Mouse (Mus musculus): ENCODE data around the gene Raf1.
A peak's percentile ranks its signal among the peaks of the same experiment; 100 is the strongest.
"Not testable (repeated sequence)": the region's sequence is repeated elsewhere in the genome, so short reads cannot be mapped to it uniquely, and the experiment has no call there.

The Raf1 gene

DNA sequence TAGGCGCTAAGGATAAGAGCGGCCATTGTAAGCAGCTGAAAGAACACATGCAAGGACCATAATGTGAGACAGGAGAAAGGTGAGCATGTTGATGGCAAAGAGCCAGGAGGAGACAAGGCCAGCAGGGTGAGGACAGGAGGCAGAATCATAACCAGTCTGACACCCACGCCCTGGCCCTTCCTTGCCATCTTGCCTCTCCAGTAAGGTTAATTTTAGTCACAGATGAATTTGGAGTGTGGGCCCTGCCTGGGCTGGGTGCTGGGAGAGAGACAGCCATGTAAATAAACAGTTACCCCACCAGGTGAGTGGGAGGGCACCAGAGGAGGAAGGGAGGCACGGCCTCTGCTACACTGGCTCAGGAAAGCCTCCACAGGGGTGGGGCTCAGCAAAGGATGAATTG lies 4.6 kb upstream of the Raf1 start:
- DNase-seq, result no peak

DNA sequence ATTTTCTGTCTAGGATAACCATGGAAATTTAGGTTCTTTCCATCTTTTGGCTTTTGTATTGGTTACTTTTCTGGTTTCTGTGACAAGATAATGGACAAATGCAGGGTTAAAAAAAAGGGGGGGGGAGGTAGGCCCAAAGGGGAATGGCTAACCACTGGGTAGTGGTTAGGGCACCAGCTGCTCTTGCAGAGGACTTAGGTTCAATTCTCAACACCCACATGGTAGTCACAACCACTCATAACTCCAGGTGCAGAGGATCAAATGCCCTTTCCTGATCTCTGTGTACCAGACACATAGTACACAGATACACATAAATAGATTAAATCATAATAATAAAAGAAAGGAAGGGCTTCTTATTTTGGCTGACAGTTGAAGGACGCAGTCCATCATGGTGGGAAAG lies 1.6 kb upstream of the Raf1 start:
- no peak for DNase-seq

DNA sequence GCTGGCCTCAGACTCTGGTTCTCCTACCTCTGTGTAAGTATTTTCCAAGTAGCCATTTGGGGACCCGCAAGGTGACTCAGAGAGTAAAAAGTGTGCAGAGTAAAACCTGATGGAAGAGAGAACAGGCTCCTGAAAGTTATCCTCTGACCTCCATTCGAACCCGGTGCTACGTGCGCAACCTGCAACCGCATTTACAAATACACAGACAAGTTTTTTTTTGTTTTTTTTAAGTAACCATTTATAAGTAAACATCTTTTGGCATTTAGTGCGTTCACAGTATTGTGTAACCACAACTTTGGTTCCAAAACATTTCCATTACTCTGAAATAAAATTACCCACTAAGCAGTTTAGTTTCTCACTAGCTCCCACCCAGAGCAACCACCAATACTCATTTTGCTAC lies 1.0 kb upstream of the Raf1 start:
- DNase-seq, result no peak

DNA sequence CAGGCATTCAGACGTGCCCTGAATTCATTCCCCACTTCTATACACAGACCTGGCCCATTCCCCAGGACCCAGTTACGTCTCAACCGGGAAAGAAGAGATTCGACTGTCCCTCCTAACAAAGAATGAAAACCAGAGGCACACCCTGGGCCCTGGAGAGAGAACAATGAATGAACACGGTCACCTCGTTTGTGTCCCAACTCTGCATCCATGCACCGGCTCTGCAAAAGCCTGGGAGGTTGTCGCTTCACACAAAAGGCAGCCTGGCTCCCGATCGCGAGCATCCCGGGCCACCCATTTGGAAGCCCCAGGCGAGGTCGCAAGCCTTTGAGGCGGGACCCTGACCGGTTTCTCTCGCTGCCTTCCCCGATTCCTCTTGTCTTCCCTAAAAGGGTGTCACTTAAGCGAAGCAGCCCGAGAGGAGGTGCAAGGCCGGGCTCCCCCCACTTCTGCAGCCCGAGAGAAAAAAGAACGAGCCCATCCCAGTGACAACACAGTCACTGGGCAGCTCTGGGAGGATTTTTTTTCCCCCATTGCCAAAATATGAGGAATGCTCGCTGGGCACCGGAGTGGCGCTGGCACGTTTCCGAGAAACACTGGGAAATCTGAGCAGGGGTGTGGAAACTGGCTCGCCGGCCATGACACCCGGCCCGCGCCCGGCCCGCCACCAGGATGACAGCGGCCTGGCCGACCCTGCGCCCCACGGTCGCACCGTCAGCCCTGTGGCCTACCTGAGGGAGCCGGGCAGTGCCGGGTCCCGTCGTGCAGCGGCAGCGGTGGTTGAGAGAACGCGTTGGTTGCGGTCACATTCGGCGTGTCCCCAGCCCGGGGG lies 713 bp downstream of the Raf1 start:
- peak in 1 of 2 experiments; percentile 63 for DNase-seq

DNA sequence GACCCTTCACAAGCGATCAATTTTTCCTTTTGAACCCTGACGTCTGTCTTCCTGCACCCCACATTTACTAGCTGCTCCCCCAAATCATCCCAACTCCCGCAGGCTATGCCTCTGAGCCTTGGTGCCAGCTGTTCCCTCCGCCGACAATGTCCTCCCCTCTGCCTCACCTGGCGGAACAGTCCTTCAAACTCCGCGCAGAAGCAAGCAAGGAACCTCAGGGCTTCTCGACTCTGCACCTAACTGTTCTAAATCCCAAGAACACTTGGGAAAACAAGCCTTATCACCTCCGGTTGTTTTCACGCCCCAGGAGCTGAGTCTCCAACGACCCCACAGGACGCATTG lies 1.3 kb downstream of the Raf1 start:
- peak; percentile 40 to 45 for DNase-seq

DNA sequence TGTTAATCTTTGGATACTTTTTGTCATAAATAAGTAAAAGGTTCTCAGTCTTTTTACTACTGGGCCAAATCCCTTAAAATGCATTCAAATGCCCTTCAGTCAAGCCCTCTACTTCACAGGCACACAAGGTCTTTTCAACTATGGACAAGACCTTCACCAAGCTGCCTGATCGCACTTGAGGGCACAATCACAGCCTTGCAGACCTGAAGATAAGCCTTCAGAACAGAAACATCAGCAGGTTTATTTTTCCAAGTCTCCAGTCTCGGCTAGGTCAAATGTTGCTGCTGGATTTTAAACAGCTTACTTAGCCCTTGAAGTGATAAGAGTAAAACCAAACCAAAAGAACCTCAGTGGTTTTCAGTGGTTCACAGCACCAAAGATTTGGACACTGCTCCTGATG lies 2.1 kb downstream of the Raf1 start:
- DNase-seq, result no peak

DNA sequence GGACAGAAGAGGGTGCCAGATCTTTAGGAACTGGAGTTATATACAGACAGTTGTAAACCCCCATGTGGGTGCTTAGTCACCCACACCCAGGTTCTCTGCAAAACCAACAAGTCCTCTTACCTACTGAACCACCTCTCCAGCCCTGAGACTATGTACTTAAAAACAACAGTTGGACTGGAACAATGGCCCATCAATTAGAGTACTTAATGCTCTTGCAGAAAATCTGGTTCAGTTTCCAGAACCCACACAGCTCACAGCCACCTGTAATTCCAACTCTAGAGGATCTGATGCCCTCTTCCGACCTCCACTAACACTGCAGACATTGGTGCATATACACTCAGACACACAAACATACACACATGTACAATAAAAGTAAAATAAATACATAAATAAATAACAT lies 3.7 kb downstream of the Raf1 start:
- DNase-seq, result no peak

DNA sequence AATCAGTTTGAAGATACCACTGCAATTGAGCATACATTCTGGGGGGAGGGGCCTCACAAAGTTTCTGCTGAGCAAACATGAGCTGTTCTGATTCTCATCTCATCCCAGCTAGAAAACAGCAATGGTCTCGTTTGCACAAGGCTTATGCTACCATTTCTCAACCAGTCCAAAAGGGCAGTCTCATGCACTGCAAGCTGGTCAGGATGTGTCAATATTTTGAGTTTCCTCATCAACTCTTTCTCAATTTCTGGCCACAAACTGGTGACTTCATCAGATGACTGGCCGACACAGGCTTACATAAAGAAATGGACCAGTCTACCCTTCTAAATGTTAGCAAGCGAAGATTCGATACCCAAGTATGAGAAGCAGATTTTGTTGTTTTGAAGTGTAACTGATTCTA lies 9.8 kb downstream of the Raf1 start:
- no peak for DNase-seq

DNA sequence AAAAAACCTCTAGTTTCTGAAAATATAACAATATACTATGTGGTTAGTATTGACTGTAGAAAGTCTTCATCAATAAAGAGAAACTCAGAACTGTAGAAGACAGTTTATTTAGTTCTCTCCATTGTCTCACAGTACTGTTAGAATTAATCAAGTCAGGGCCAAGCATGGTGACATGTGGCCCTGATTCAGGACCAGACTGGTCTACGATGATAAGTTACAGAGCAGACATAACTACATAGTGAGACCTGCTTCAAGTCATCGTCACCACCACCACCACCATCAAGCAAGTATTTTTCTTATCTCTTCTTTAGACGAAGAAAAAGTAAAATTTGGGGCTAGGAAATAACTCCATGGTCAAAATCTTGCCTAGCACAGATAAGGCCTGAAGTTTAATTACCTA lies 12.2 kb downstream of the Raf1 start:
- DNase-seq, result no peak

DNA sequence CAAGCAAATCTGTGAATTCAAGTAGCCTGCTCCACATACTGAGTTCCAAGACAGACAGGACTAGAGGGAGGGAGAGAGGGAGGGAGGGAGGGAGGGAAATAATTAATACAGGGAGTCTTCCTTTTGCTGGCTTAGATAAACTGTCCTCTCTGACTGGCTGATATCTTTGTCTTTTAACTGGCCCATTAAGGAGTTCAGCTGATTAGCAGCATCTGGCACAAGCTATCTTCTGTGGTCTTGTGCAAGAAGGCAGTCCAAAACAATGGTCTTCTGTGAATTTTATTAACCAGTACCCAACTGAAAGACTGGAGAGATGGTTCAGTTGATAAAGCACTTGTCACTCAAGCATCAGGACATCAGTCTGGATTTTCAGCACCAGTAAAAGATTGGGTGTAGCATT lies 17.6 kb downstream of the Raf1 start:
- no peak for DNase-seq

DNA sequence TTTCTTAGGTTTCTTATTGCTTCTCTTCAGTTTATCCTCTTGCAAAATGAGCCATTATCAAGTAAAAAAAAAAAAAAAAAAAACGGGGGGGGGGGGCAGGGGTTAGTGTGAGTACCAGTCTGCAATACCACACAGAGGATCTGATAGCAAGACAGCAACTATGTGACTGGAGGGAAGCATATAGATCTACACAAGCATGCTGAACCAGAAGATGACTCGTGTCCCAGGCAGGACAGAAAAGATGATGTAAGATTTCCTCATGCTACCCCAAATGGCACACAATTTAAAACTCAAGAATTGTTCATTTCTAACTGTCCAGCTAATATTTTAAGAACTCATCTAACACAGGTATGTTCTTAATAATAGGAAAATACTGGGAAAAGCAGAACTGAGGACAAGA lies 22.5 kb downstream of the Raf1 start:
- no peak for DNase-seq

DNA sequence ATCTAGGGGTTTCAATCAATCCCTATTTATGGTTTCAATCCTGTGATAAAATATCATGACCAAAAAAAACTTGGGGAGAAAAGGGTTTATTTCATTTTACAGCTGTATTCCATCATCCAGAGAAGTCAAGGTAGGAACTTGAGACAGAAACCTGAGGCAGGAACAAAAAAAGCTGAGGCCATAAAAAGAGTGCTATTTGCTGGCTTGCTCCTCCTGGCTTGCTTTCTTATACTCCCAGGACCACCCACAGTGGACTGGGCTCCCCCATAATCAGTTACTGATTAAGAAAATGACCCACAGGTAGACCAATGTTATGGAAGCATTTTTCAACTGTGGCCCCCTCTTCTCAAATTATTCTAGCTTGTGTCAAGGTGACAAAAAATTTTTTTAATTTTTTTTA lies 24.7 kb downstream of the Raf1 start:
- no peak for DNase-seq

DNA sequence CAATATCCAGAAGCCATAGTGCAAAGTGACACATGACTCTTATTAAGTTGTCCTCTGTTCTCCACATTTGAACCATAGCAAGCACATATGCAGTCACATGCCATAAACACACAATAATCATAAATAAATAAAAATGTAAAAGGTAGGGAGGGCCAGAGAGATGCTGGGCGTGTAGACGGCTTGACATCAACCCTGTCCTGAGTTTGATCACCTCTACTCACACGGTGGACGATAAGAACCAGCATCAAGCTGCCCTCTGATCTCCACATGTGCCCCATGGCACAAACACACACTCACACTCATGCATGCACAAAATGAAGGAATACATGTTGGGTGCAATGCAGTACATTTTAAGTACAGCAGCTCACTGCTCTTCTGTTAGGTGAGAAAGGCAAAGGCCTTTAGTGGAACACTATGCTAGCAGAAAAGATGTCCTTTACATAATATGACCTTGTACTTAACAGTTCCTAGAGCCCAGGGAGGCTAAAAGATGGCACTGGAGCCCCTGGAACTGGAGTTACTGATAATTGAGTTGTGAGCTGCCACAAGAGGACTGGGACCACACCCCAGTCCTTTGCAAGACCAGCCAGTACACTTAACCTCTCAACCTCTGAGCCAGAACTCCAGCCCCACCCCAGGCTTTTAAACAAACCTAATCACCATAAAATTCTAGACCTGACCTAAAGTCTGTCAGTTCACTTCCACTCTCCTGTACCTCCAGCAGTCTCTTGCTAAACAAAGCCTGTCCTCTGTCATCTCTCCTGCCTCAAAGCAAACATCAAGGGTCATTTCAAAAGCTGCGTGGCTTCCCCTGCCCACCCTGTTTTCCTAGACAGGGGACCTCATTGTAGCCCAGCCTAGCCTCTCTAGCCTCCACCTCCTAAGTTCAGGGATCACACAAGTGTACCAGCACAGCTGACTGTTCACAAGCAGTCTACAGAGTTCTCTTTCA lies 25.7 kb downstream of the Raf1 start:
- no peak for DNase-seq

DNA sequence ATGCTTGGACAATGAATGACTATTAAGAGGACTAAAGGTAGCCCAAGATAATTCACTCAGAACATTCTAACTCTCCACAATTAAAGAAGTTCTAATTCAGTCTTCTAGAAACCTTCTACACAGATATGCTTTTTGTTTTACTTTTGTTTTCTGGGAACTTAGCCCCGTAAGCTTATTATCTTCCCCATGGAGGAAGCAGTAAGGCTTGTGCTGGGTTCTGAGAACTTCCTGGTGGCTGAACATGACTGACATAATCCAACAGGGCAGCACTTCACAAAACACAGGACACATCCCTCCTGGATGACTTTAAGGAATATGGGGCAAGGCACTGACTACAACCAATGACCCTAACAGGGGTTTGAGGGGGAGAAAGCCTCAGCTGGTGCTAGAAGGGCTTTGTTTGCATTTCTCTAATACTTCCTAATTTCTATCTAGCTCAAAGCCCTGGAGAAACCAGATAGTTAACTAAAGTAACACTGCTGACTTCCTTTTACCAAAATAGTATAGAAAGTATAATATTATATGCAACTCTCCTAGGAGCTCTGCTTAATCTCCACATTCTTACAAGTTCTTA lies 26.6 kb downstream of the Raf1 start:
- no peak for DNase-seq

DNA sequence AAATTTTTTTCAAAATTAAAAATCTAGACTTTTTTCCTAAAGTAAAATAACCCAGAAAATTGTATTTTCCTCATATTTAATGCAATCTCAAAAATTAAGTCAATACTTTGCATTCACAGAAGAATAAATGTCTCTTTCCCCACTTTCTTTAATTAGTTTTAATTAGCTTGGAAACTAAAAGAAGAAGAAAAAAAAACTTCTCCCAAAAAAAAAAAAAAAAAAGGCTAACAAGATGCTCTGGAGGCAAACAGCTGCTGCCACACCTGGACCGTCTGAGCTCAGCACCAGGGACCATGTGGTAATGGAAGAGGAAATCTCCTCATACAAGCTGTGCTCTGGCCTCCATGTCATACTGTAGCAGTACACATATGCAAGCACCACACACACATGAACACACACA lies 33.1 kb downstream of the Raf1 start:
- DNase-seq, result no peak

DNA sequence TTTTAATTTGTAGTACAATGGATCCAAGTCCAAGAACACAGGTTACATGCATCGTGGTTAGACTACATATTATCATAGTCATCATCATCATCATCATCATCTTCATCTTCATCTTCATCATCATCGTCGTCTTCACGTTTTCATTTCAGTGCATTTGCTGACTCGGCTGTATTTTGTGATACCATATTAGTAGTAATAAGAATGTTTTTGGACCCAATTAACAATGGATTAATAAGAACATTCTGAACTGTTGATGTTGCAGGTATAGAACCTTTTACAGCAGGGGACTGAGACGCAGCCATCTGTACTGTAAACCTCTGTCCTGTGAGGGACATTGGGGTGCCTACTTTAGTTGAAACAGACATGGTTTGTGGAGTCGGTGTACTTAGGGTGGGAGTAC lies 38.2 kb downstream of the Raf1 start:
- DNase-seq, result not testable (repeated sequence)

DNA sequence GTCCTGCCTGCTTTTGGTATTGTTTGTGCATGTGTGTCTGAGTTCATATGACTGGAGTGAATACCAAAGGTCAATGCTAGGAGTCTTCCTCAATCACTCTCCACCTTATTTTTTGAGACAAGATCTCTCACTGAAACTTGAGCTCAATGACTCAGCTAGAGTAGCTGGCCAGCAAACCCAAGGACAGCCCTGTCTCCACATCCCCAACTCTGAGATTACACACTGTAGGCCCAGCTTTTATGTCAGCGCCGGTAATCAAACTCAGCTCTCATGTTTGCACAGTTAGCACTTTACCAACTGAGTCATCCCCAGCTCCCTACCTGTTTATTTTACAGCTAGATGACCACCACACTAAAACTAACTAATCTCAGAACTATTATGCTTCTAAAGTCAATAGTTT lies 42.4 kb downstream of the Raf1 start:
- DNase-seq, result no peak

DNA sequence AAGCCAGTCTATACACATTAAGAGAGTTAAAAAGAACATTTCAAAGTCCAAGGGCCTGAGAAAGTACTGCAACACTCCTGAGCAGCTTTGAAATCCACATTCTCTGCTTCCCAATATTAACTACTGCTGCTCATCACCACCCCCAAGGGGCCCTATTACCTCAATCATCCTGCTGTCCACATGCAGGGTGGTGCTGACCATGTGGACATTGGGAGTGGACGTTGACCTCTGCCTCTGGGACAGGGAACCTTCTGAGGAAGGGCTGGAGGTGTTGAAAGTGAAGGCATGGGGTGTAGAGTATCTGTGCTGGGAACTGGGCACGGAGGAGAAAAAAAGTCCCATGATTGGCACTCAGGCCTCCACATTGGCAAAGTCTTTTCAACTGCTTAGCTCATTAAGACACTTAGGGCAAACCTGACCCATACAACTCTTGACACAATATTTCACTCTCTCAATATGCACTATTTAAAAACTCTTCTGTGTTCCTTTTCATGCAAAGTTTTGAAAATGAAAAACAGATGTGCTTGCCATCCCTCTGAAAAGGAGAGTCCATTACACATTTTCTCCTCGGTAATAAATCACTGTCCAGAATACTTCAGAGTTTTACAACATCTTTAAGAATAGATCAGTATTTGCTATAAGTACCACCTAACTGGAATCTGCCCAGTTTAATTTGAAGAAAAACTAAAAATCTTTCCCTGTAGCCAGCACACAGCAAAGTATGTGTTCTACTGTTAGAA lies 45.2 kb downstream of the Raf1 start:
- DNase-seq, result no peak

DNA sequence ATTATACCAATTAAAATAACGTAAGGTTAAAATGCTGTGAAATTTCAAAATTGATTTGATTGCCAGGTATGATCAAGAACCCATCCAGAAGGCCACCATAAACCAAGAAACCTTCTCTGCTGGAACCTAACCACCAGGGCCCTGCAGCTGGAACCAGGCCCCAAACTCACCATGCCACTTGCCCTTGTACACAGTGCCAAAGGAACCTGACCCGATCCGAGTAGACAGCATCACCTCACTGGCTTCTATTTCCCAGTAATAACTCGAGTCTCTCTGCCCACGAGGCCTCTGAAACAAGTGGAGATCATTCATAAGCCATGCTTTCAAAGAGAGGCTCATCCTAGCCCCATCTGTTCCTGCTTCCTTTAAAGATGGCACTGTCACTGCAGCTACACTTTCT lies 50.3 kb downstream of the Raf1 start:
- DNase-seq, result no peak

DNA sequence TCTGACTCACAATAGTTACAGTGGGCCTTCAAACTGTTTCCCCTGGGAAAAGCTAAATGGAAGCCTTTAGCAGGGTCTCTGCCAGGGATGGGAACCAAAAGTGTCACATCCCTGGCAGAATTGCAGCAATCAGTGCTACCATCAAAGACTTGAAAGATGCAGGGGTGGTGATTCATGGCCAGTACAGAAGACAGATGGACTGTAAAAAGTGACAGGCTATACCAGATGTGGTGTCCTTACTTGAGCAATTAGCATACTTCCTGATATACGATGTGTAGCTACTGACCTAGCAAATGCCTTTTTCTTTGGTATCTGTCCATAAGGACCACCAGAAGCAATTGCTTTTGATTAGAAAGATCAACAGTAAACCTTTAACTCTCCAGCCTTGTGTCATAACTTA lies 55.5 kb downstream of the Raf1 start:
- no peak for DNase-seq

DNA sequence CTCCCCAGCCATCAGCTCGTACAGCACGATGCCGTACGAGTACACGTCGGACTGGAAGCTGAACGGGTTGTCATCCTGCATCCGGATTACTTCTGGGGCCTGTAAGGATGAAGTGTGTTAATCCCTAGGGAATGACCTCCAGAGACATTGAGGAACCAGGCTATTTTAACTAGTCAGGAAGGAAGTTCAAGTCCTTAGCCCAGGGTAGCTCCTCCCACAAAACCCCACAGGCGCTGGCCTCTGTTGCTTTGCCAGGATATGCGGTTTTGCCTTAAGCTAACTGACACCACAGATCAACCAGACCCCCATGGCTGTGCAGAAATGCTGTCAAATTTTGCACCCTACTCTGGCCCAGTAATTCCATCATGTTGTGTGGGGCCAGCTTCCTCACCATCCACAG lies 56.6 kb downstream of the Raf1 start:
- DNase-seq, result peak; percentile 54 to 73

DNA sequence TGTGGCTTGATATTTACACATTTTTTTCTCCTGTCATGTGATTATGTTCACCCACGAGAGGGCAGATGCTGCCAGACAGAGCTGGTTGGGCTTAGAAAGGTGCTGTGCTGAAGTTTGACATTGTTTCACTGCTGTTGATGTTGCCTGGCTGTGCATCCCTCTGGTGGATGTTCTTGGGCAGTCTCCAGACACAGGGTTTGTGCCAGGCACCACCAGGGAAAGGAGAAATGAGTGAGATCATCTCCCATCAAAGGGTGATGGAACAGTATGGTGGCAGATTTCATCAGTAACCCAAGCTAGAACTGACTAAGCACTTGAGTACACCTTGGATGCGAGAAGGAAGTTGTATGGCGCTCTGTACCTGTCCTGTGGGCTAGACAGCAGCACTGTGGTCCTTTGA lies 60.5 kb downstream of the Raf1 start:
- DNase-seq, result no peak

DNA sequence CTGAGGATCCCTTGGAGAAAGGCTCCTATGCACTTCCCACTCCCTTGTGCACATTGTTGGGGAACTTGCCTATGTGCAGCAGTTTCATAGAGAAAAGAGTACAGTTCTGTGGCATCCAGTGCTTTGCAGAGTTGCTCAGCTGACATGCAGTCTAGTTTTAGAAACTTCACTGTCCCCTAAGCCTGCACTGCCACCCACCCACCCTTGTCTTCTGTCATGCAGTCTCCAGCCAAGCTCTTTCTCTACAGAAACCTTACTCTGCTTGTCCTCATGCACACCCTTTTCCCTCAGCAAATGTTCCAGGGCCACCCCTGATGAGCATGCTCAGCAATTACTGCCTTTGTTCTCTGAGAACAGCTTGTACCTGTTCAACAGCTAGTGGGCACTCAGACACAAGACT lies 62.6 kb downstream of the Raf1 start:
- DNase-seq, result no peak

Data from thymus, postnatal 36 days (tissue).